ENCODE assay signal across 24 mouse cellular contexts in genomic region chr8:123791845-123792225, GRCm38 (mm10). TPM values are rescaled to one million over a fixed set of nuclear protein-coding genes. Genes with fewer than 3 reads are reported as not detected.
DNase-seq lines count a peak whose midpoint lies in the region; ATAC-seq lines count a peak whose summit lies in the region.
"Had no signal": no experiment of that assay in that cellular context is flagged by ENCODE, and none has a peak within 500 bp of the region (broad histone marks: within the 10 kb centered on the region; RNA-seq: fewer than 3 reads in every experiment).

No protein-coding gene starts in this region.

- no peak for DNase-seq in hindbrain, embryonic 11.5 days (ENCODE audit: low spot score)
- DNase-seq in hindbrain, embryonic 14.5 days (ENCODE audit: low spot score): no peak
- DNase-seq in midbrain, embryonic 10.5 days (ENCODE audit: low spot score): peak; percentile 26
- no peak for DNase-seq in spleen, adult 18-20 months
- DNase-seq: adrenal gland, postnatal 36 days; B cell, adult 2 months; cerebellum, adult 9-10 months; gastrocnemius, postnatal 25 days; heart, adult 18-20 months; heart, postnatal 14 days; lung, adult 18-20 months; lung, postnatal 10 days; thymus, postnatal 14 days had no signal

- H3K4me3 ChIP-seq in hindbrain, embryonic 11.5 days (ENCODE audit: low read depth, low read length): no peak overlapping the region
- H3K4me3 ChIP-seq in hindbrain, embryonic 14.5 days (replicated peaks; ENCODE audit: low read length): no peak overlapping the region
- 0 out of 2 replicates have a peak overlapping the region, but pooled peaks have one; percentile 1 for H3K4me3 ChIP-seq in midbrain, embryonic 10.5 days
- H3K4me3 ChIP-seq in midbrain, embryonic 16.5 days (ENCODE audit: low read depth, low read length): no peak overlapping the region
- no peak overlapping the region for H3K4me3 ChIP-seq in forebrain, embryonic 13.5 days
- H3K4me3 ChIP-seq in midbrain, embryonic 13.5 days (replicated peaks): no peak overlapping the region
- H3K4me3 ChIP-seq: heart, embryonic 13.5 days; limb, embryonic 13.5 days; liver, embryonic 12.5 days; neural tube, embryonic 13.5 days had no signal

- H3K4me2 ChIP-seq in hindbrain, embryonic 11.5 days (replicated peaks; ENCODE audit: low read depth, low read length): no peak overlapping the region
- no peak overlapping the region for H3K4me2 ChIP-seq in hindbrain, embryonic 14.5 days (replicated peaks)
- no peak overlapping the region for H3K4me2 ChIP-seq in midbrain, embryonic 16.5 days (ENCODE audit: low read length)
- H3K4me2 ChIP-seq in forebrain, embryonic 13.5 days: peak overlapping the region; percentile 17; the same call in 1 of the 2 replicates
- H3K4me2 ChIP-seq in midbrain, embryonic 13.5 days (replicated peaks): no peak overlapping the region
- H3K4me2 ChIP-seq: heart, embryonic 13.5 days; limb, embryonic 13.5 days; liver, embryonic 12.5 days; neural tube, embryonic 13.5 days had no signal

- no peaks in the 10 kb centered on the region for H3K36me3 ChIP-seq in hindbrain, embryonic 11.5 days (ENCODE audit: control insufficient read depth, insufficient read depth, low read length)
- no peaks in the 10 kb centered on the region for H3K36me3 ChIP-seq in hindbrain, embryonic 14.5 days (replicated peaks; ENCODE audit: control insufficient read depth, insufficient read depth)
- H3K36me3 ChIP-seq in midbrain, embryonic 10.5 days: no peaks in the 10 kb centered on the region
- no peaks in the 10 kb centered on the region for H3K36me3 ChIP-seq in midbrain, embryonic 16.5 days (ENCODE audit: control insufficient read depth, insufficient read depth, low read length)
- no peaks in the 10 kb centered on the region for H3K36me3 ChIP-seq in forebrain, embryonic 13.5 days (ENCODE audit: poor library complexity, severe bottlenecking)
- H3K36me3 ChIP-seq in midbrain, embryonic 13.5 days: no peaks in the 10 kb centered on the region
- H3K36me3 ChIP-seq: G1E; heart, embryonic 13.5 days; limb, embryonic 13.5 days; liver, embryonic 12.5 days; neural tube, embryonic 13.5 days had no signal

- no peaks in the 10 kb centered on the region for H3K9me3 ChIP-seq in hindbrain, embryonic 11.5 days (ENCODE audit: control insufficient read depth, low read length)
- H3K9me3 ChIP-seq in hindbrain, embryonic 14.5 days (ENCODE audit: control insufficient read depth, low read length): no peaks in the 10 kb centered on the region
- no peaks in the 10 kb centered on the region for H3K9me3 ChIP-seq in midbrain, embryonic 10.5 days (replicated peaks)
- no peaks in the 10 kb centered on the region for H3K9me3 ChIP-seq in midbrain, embryonic 16.5 days (replicated peaks; ENCODE audit: control insufficient read depth, low read length, poor library complexity, severe bottlenecking)
- no peaks in the 10 kb centered on the region for H3K9me3 ChIP-seq in forebrain, embryonic 13.5 days (replicated peaks)
- H3K9me3 ChIP-seq in midbrain, embryonic 13.5 days: no peaks in the 10 kb centered on the region
- H3K9me3 ChIP-seq: G1E; heart, embryonic 13.5 days; limb, embryonic 13.5 days; liver, embryonic 12.5 days; neural tube, embryonic 13.5 days had no signal

- no peak for ATAC-seq in hindbrain, embryonic 11.5 days (ENCODE audit: low FRiP score)
- ATAC-seq in hindbrain, embryonic 14.5 days (ENCODE audit: low FRiP score): no peak
- ATAC-seq in midbrain, embryonic 16.5 days: no peak
- no peak for ATAC-seq in forebrain, embryonic 13.5 days
- ATAC-seq in midbrain, embryonic 13.5 days: no peak
- ATAC-seq: intestine, postnatal 0 days; liver, embryonic 12.5 days; Patski had no signal

- no peaks in the 10 kb centered on the region for H3K27me3 ChIP-seq in hindbrain, embryonic 11.5 days (ENCODE audit: control insufficient read depth, insufficient read depth, low read length)
- H3K27me3 ChIP-seq in hindbrain, embryonic 14.5 days (ENCODE audit: control insufficient read depth, insufficient read depth, low read length): no peaks in the 10 kb centered on the region; the same call in 1 of the 2 replicates
- H3K27me3 ChIP-seq in midbrain, embryonic 10.5 days (ENCODE audit: low read depth, poor library complexity, severe bottlenecking): peaks cover 32% of the 10 kb centered on the region
- H3K27me3 ChIP-seq in midbrain, embryonic 16.5 days (ENCODE audit: control insufficient read depth, insufficient read depth, low read depth, low read length): no peaks in the 10 kb centered on the region
- no peaks in the 10 kb centered on the region for H3K27me3 ChIP-seq in forebrain, embryonic 13.5 days
- no peaks in the 10 kb centered on the region for H3K27me3 ChIP-seq in midbrain, embryonic 13.5 days
- H3K27me3 ChIP-seq: CH12.LX, Patski had no signal

- peaks cover 7% of the 10 kb centered on the region; the same call in 1 of the 2 replicates for H3K4me1 ChIP-seq in hindbrain, embryonic 11.5 days (replicated peaks; ENCODE audit: control insufficient read depth, insufficient read depth, low read length)
- H3K4me1 ChIP-seq in hindbrain, embryonic 14.5 days (replicated peaks; ENCODE audit: control insufficient read depth, insufficient read depth, low read length): no peaks in the 10 kb centered on the region
- peaks cover 40% of the 10 kb centered on the region for H3K4me1 ChIP-seq in midbrain, embryonic 10.5 days
- H3K4me1 ChIP-seq in midbrain, embryonic 16.5 days (ENCODE audit: control insufficient read depth, insufficient read depth, low read length): no peaks in the 10 kb centered on the region; the same call in 1 of the 2 replicates
- peaks cover 19% of the 10 kb centered on the region for H3K4me1 ChIP-seq in forebrain, embryonic 13.5 days
- peaks cover 7% of the 10 kb centered on the region; the same call in 1 of the 2 replicates for H3K4me1 ChIP-seq in midbrain, embryonic 13.5 days (replicated peaks)
- H3K4me1 ChIP-seq: heart, embryonic 13.5 days had no signal

- peak overlapping the region; percentile 52 for H3K9ac ChIP-seq in hindbrain, embryonic 11.5 days (ENCODE audit: low read depth, low read length)
- H3K9ac ChIP-seq in hindbrain, embryonic 14.5 days: no peak overlapping the region
- H3K9ac ChIP-seq in midbrain, embryonic 16.5 days (ENCODE audit: low read depth, low read length): no peak overlapping the region
- no peak overlapping the region for H3K9ac ChIP-seq in forebrain, embryonic 13.5 days
- H3K9ac ChIP-seq in midbrain, embryonic 13.5 days (replicated peaks): no peak overlapping the region
- H3K9ac ChIP-seq: limb, embryonic 13.5 days; liver, embryonic 12.5 days had no signal

- 70% methylated on average over 7 of the region's 7 CpGs for WGBS in hindbrain, embryonic 11.5 days
- WGBS in hindbrain, embryonic 14.5 days: 55% methylated on average over 7 of the region's 7 CpGs
- 72% methylated on average over 7 of the region's 7 CpGs for WGBS in midbrain, embryonic 10.5 days
- 62% methylated on average over 7 of the region's 7 CpGs for WGBS in midbrain, embryonic 16.5 days
- WGBS in forebrain, embryonic 13.5 days: 57% methylated on average over 7 of the region's 7 CpGs
- 61% methylated on average over 7 of the region's 7 CpGs for WGBS in midbrain, embryonic 13.5 days

- peak overlapping the region; percentile 89 for H3K27ac ChIP-seq in hindbrain, embryonic 11.5 days (ENCODE audit: low read depth, low read length)
- no peak overlapping the region for H3K27ac ChIP-seq in hindbrain, embryonic 14.5 days
- H3K27ac ChIP-seq in midbrain, embryonic 10.5 days (replicated peaks): peak overlapping the region; percentile 88
- no peak overlapping the region for H3K27ac ChIP-seq in midbrain, embryonic 16.5 days (ENCODE audit: low read length)
- H3K27ac ChIP-seq in forebrain, embryonic 13.5 days: peak overlapping the region; percentile 87
- H3K27ac ChIP-seq in midbrain, embryonic 13.5 days: peak overlapping the region; percentile 54
- H3K27ac ChIP-seq: heart, embryonic 13.5 days; limb, embryonic 13.5 days; liver, embryonic 12.5 days; neural tube, embryonic 13.5 days had no signal

RNA-seq across cellular contexts. Expression of gene Rab4a, which starts 13.9 kb away (rescaled TPM):
- polyA plus RNA-seq in hindbrain, embryonic 11.5 days (2014; fragmentation: Nextera tagmentation; extraction: Ambion mirVana): 64.3 and 68.7 TPM in 2 replicates
- polyA plus RNA-seq in hindbrain, embryonic 14.5 days (2014; fragmentation: Nextera tagmentation; extraction: Ambion mirVana): 79.1 and 82.7 TPM in 2 replicates
- 67.6 and 71.0 TPM in 2 replicates for polyA plus RNA-seq in midbrain, embryonic 10.5 days (2016; fragmentation: Nextera tagmentation; extraction: Ambion mirVana)
- 79.2 and 81.0 TPM in 2 replicates for polyA plus RNA-seq in midbrain, embryonic 16.5 days (2015; fragmentation: Nextera tagmentation; extraction: Ambion mirVana)
- 70.9 and 72.2 TPM in 2 replicates for polyA plus RNA-seq in forebrain, embryonic 13.5 days (2015; fragmentation: Nextera tagmentation; extraction: Ambion mirVana)
- 64.0 and 65.7 TPM in 2 replicates for polyA plus RNA-seq in midbrain, embryonic 13.5 days (2015; fragmentation: Nextera tagmentation; extraction: Ambion mirVana)

Comparison
In these comparisons a context has a peak if more than half of its experiments do, and no peak if none do; other contexts are left out.
1. H3K27ac ChIP-seq: peak in hindbrain, embryonic 11.5 days (single experiment), midbrain, embryonic 10.5 days (single experiment), forebrain, embryonic 13.5 days (single experiment) and midbrain, embryonic 13.5 days (single experiment); none in hindbrain, embryonic 14.5 days (single experiment) and midbrain, embryonic 16.5 days (single experiment).